Mouse (Mus musculus) cerebellum, adult 2 months (tissue): ENCODE data around the gene Gmpr. TPM values are rescaled to one million over a fixed set of nuclear protein-coding genes. Genes with fewer than 3 reads are reported as not detected.

Source experiments
- DNase-seq, 2 experiments: peaks; one replicate each; pipeline ENCODE4 v3.0.0; 2021
- H3K27ac ChIP-seq: fragments of 200-500 bp; 2 replicates; pipeline ENCODE4 v1.5.1; 2012; ENCODE audit warnings: low read length, control low read depth, inconsistent platforms; ENCODE audit not compliant: insufficient read depth
- H3K27me3 ChIP-seq: fragments of 200-500 bp; 2 replicates; pipeline ENCODE4 v1.6.1; 2012; ENCODE audit warnings: inconsistent platforms, mild to moderate bottlenecking, low read length, moderate library complexity; ENCODE audit not compliant: control insufficient read depth, insufficient read depth
- H3K4me1 ChIP-seq: fragments of 200-500 bp; 2 replicates; pipeline ENCODE4 v1.6.1; 2011; ENCODE audit warnings: low read length; ENCODE audit not compliant: control insufficient read depth, insufficient read depth
- H3K4me3 ChIP-seq: fragments of 200-500 bp; replicated peaks from 2 replicates; pipeline ENCODE3; 2011; ENCODE audit warnings: mild to moderate bottlenecking, low read depth, low read length, control low read depth; ENCODE audit not compliant: insufficient read depth
- CTCF ChIP-seq: fragments of 200-500 bp; IDR thresholded peaks from 2 replicates; pipeline ENCODE4 v1.5.1; 2011; ENCODE audit warnings: low read depth, mild to moderate bottlenecking, control low read depth, low read length, moderate library complexity, borderline replicate concordance; ENCODE audit not compliant: insufficient read depth
- POLR2A ChIP-seq: fragments of 200-500 bp; IDR thresholded peaks from 2 replicates; pipeline ENCODE4 v1.6.1; 2011; ENCODE audit warnings: low read length, control low read depth, borderline replicate concordance; ENCODE audit not compliant: insufficient read depth
- WGBS: fragments of 180-500 bp; shearing (Covaris S2); methylation state at CpG from one replicate; pipeline ENCODE4 v1.1.7; 2018; 5-methylcytosine and 5-hydroxymethylcytosine counted together
- polyA plus RNA-seq: library from polyadenylated mRNA; depleted of rRNA; stranded (reverse); fragments of >200 nt; gene quantifications from 2 replicates; pipeline ENCODE4 v1.2.3, GENCODE M21; 2012

The Gmpr gene
- polyA plus RNA-seq, 1 experiment = 69.1 TPM

DNA sequence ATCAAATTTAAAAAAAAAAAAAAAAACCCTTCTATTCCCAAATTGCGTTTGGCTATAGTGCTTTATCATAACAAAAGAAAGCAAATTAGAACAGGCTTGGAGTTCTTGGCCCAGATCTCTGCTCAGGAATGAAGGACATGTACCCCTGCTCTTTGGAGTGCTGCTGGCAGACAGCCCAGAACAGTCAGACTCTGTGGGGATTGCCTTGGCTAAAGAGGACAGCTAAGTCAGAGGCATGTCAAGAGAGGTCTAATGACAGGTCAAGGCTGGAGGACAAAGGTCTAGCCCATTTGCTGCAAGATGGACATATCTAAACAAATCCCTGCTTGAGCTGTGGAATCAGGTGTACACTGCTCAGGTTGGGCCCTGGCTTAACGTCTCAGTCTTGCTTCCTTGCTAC, 20.6 kb upstream of the Gmpr start:
- H3K27ac ChIP-seq = no peak overlapping the region
- H3K27me3 ChIP-seq = no peaks in the 10 kb centered on the region
- no peak for DNase-seq
- H3K4me3 ChIP-seq = no peak overlapping the region
- H3K4me1 ChIP-seq = 0 out of 2 replicates have a peak, but pooled peaks cover 5% of the 10 kb centered on the region
- no peak for TF ChIP-seq POLR2A
- no peak for TF ChIP-seq CTCF
- WGBS = 46% methylated on average over 2 of the region's 2 CpGs

DNA sequence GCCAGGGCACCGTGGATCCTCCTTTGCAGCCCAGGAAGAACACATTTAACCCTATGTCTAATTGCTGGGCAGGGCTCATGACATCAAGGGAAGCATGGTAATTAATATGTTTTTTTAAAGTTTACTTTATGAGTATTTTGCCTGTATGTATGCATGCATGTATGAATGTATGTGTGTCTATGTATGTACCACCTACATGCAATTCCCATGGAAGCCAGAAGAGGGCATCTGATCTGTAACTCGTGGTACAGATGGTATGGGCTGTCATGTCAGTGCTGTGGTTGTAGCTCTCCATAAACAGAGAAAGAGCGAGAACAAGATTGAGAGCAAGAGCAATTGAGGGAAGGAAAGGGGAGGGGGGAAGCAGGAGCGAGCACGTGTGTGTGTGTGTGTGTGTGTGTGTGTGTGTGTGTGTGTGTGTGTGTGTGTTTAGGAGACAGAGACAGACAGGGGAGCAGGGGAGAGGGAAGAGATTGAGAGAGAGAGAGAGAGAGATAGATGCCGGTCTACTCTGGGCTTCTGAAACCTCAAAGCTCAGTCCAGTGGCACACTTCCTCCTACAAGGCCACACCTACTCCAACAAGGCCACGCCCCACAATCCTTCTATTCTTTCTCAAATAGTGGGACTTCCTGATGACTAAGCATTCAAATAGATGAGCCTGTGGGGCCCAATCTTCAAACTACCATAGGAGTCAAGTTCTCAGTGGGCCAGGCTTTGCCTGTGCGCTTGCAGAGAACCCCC, 15.1 kb upstream of the Gmpr start:
- Histone ChIP-seq H3K27ac (no peak overlapping the region), H3K4me1 (no peaks in the 10 kb centered on the region), H3K4me3 (no peak overlapping the region), H3K27me3 (no peaks in the 10 kb centered on the region)
- TF ChIP-seq CTCF (no peak), POLR2A (no peak)
- peak in 1 of 2 experiments; percentile 2 for DNase-seq
- 87% methylated on average over 8 of the region's 8 CpGs for WGBS

DNA sequence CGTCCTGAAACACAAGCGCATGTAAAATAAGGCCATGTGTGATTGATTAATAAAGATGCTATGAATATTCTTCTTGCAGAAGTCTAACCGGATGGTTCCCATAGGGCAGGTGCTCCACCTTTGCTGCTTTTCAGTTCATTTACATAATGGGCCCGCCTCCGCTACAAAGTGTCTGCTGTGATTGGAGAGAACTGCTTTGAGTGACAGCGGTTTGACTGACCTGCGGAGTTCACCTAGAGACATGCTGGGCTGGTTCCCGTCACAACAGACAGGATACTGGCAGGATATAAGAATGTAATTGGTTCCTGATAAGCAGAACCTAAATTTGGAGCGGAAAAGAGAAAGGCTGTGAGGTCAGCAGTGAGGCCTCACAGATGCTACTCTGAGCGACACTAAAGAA, 13.4 kb upstream of the Gmpr start:
- Histone ChIP-seq H3K4me3 (peak overlapping the region; percentile 56), H3K4me1 (no peaks in the 10 kb centered on the region), H3K27ac (no peak overlapping the region), H3K27me3 (no peaks in the 10 kb centered on the region)
- WGBS = 56% methylated on average over 10 of the region's 10 CpGs
- 0 out of 2 replicates have a peak, but pooled peaks have one; percentile 16 for TF ChIP-seq POLR2A
- no peak for TF ChIP-seq CTCF
- peak; percentile 55 to 56 for DNase-seq

DNA sequence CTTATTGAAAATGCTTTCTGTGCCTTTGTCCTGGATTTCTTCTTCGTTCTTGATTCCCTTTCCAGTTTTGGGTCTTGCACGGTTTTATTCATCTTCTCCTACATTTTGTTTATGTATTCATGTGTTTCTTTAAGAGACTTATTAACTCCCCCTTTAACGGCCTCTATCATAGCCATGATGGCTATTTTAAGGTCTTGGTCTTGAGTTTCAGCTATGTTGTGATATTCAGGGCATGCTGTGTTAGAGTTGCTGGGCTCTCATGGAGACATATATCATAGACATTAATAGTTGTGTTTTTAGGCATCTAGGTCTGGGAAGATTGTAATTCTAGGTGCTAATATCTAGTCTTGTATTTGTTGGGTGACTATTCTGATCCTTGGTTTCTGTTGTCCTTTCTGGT, 8.6 kb upstream of the Gmpr start:
- H3K4me3 ChIP-seq = no peak overlapping the region
- WGBS = 94% methylated on average over 3 of the region's 3 CpGs
- TF ChIP-seq POLR2A (no peak), CTCF (no peak)
- H3K27me3 ChIP-seq = no peaks in the 10 kb centered on the region
- no peak overlapping the region for H3K27ac ChIP-seq
- DNase-seq = no peak
- H3K4me1 ChIP-seq = no peaks in the 10 kb centered on the region

DNA sequence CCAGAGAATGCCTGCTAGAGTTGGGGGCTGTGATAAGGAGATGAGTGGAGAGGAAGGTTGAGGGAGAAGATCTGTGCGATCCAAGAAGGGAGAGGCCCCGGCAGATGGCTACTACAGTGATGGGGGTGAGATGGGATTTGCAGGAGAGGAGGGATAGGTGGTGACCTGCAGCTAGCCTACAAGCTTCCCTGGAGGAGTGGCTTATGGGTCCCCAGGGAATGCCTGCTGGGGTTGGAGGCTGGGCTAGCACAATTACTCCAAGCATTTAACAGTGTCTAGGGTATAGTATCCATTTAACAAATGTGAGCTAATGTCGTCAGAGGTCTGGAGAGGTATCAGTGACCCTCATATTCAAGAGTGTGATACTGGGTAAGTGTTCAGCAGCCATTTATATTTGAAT, 7.9 kb upstream of the Gmpr start:
- 87% methylated on average over 3 of the region's 3 CpGs for WGBS
- Histone ChIP-seq H3K4me3 (no peak overlapping the region), H3K4me1 (no peaks in the 10 kb centered on the region), H3K27ac (no peak overlapping the region), H3K27me3 (no peaks in the 10 kb centered on the region)
- TF ChIP-seq CTCF (no peak), POLR2A (no peak)
- no peak for DNase-seq

DNA sequence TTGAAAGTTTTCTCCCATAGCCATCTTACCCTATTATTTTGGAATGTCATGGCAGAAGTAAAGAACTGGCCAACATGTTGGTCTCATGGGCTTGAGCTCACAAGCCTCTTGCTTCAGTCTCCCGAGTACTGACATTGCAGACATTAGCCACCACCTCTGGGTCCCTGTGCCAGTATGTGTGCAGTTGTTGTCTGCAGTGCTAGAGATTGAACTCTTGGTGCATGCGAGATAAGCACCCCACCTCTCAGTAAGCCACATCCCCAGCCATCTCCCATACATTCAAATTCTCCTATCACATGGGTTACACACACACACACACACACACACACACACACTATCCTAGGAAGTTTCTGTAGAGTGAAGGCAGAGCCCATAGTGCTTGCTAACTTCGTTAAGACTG, 7.3 kb upstream of the Gmpr start:
- WGBS = 82% methylated on average over 3 of the region's 3 CpGs
- H3K4me1 ChIP-seq = no peaks in the 10 kb centered on the region
- no peak overlapping the region for H3K27ac ChIP-seq
- peak in 1 of 2 experiments; percentile 1 for DNase-seq
- TF ChIP-seq CTCF (no peak), POLR2A (no peak)
- H3K27me3 ChIP-seq = no peaks in the 10 kb centered on the region
- no peak overlapping the region for H3K4me3 ChIP-seq

DNA sequence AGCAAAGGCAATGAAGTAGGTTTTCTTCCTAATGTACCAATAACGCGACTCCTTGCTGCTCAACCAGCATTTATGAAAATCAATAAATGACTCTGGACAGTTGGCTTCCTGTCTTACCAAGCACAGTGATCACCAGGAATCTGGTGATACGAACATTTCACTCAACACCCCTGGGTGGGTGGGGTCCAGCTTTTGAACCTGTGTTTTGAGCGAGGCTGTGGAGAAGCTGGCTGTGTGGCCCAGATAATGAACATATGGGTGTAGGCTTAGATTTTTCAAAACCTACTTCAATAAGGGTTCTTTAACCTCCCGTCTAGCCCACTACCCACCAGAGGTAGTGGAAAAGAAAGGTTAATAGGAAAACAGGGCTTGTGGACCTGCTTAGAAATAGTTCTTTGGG, 4.5 kb upstream of the Gmpr start:
- no peaks in the 10 kb centered on the region for H3K27me3 ChIP-seq
- TF ChIP-seq POLR2A (no peak), CTCF (no peak)
- peak in 1 of 2 experiments; percentile 1 for DNase-seq
- H3K4me1 ChIP-seq = 0 out of 2 replicates have a peak, but pooled peaks cover 3% of the 10 kb centered on the region
- no peak overlapping the region for H3K4me3 ChIP-seq
- 95% methylated on average over 5 of the region's 5 CpGs for WGBS
- H3K27ac ChIP-seq = no peak overlapping the region

DNA sequence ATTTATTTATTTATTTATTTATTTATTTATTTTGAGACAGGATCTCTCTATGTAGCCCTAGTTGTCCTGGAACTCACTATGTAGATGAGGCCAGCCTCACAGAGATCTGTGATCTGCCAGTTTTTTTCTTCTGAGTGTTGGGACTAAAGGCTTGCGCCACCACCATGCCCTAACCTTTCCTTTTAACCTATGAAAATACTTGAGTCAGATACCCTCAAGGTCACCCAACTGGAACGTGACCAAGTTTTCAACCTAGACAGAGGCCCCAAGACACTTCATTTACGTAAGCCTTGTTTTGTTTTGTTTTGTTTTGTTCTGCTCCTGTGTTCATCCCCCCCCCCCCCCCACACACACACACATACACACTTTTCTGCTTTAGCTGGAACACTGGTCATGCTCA, 1.7 kb upstream of the Gmpr start:
- TF ChIP-seq POLR2A (no peak), CTCF (no peak)
- Histone ChIP-seq H3K4me3 (no peak overlapping the region), H3K27me3 (no peaks in the 10 kb centered on the region), H3K4me1 (0 out of 2 replicates have a peak, but pooled peaks cover 3% of the 10 kb centered on the region), H3K27ac (no peak overlapping the region)
- 97% methylated on average over 3 of the region's 3 CpGs for whole genome bisulfite sequencing
- peak in 1 of 2 experiments; percentile 5 for DNase-seq

DNA sequence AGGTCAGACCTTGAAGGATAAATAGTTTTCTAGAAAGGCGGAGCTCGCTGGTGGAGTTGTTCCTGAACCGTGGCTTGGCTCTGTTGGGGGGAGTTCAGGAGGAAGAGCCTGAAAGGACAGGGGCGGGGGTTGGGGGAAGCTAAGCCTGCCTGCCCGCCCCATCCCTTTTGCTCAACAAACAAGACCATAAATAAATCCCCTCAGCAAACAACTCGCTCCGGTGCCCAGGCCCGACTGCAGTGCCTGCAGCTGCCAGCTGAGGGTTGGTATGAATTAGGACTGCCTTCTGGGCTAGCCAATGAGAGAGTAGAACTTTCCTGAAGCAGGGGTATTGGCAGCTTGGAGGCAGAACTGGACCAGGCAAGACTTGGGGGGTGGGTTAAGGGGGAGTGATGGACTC, 1.3 kb downstream of the Gmpr start:
- H3K4me1 ChIP-seq = 0 out of 2 replicates have a peak, but pooled peaks cover 3% of the 10 kb centered on the region
- H3K4me3 ChIP-seq = peak overlapping the region; percentile 98
- TF ChIP-seq POLR2A (peak; percentile 49; the same call in 1 of the 2 replicates), CTCF (no peak)
- WGBS = 9% methylated on average over 8 of the region's 8 CpGs
- no peak overlapping the region for H3K27ac ChIP-seq
- H3K27me3 ChIP-seq = no peaks in the 10 kb centered on the region
- peak; percentile 73 to 78 for DNase-seq
